Mouse (Mus musculus): ENCODE results near the gene Slc12a1.

- TF ChIP-seq POLR2A (IDR thresholded peaks at IDR 0.05; ENCODE audit: control insufficient read depth, low read depth, low read length) (no peak), CTCF (IDR thresholded peaks at IDR 0.05; ENCODE audit: control insufficient read depth, insufficient read depth, insufficient replicate concordance, low read depth, low read length) (no peak)
Measured at GRCm38 (mm10) chr2:125208894-125209596, 56.7 kb downstream of the Slc12a1 start.

Measured in testis, adult 2 months (tissue).